Comparison of ENCODE assay signal across 9 mouse cellular contexts in the genomic region with DNA sequence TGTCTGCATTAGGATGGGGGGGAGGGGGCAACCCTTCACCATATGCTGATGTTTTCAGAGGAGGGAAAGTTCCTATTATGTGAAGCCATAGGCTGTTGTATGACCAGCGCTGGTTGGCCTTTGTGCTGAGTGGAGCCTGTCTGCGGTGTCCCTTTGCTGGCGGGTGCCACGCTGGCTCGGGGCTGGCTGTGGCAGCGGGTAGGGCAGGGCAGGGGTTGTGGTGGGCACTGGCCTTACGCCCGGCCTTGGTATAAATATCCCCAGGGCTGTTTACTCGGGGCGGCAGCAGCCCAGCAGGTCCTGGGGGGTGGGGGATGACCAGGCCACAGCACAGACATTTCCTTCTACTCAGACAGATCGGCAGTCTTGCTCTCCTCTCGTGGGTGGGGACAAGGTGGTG. TPM values are rescaled to one million over a fixed set of nuclear protein-coding genes. Genes with fewer than 3 reads are reported as not detected.
A peak's percentile ranks its signal among the peaks of the same experiment; 100 is the strongest.
DNase-seq lines count a peak whose midpoint lies in the region; ATAC-seq and TF ChIP-seq lines count a peak whose summit lies in the region.
"Had no signal": no experiment of that assay in that cellular context is flagged by ENCODE, and none has a peak within 500 bp of the region (broad histone marks: within the 10 kb centered on the region; RNA-seq: fewer than 3 reads in every experiment).

No protein-coding gene starts in this region.

- H3K27me3 ChIP-seq in ES-Bruce4 (ENCODE audit: control insufficient read depth, insufficient read depth, low read length, poor library complexity, severe bottlenecking), result no peaks in the 10 kb centered on the region
- no peaks in the 10 kb centered on the region for H3K27me3 ChIP-seq in heart, embryonic 12.5 days (replicated peaks)
- no peaks in the 10 kb centered on the region for H3K27me3 ChIP-seq in liver, embryonic 11.5 days (replicated peaks; ENCODE audit: control insufficient read depth, insufficient read depth, low read length)
- no peaks in the 10 kb centered on the region for H3K27me3 ChIP-seq in neural tube, embryonic 14.5 days (ENCODE audit: control insufficient read depth, insufficient read depth, low read length)
- no peaks in the 10 kb centered on the region for H3K27me3 ChIP-seq in thymus, adult 2 months (ENCODE audit: control insufficient read depth, insufficient read depth, low read length)

- H3K4me2 ChIP-seq in heart, embryonic 12.5 days, result peak overlapping the region; percentile 60
- H3K4me2 ChIP-seq in liver, embryonic 11.5 days, result peak overlapping the region; percentile 2; the same call in 1 of the 2 replicates
- no peak overlapping the region for H3K4me2 ChIP-seq in neural tube, embryonic 14.5 days (ENCODE audit: low read depth, low read length)

- no peak for ATAC-seq in heart, embryonic 12.5 days (ENCODE audit: insufficient number of reproducible peaks, low FRiP score)
- no peak for ATAC-seq in liver, embryonic 11.5 days (replicated peaks; ENCODE audit: low FRiP score)
- no peak for ATAC-seq in neural tube, embryonic 14.5 days (ENCODE audit: low read depth)

- no peaks in the 10 kb centered on the region for H3K4me1 ChIP-seq in ES-Bruce4 (ENCODE audit: control insufficient read depth, insufficient read depth, low read length)
- peaks cover 66% of the 10 kb centered on the region for H3K4me1 ChIP-seq in heart, embryonic 12.5 days (replicated peaks)
- H3K4me1 ChIP-seq in liver, embryonic 11.5 days (replicated peaks; ENCODE audit: control insufficient read depth, insufficient read depth, low read length), result peaks cover 53% of the 10 kb centered on the region
- H3K4me1 ChIP-seq in neural tube, embryonic 14.5 days (ENCODE audit: control insufficient read depth, insufficient read depth, low read length), result peaks cover 15% of the 10 kb centered on the region; the same call in 1 of the 2 replicates
- peaks cover 20% of the 10 kb centered on the region for H3K4me1 ChIP-seq in thymus, adult 2 months (replicated peaks; ENCODE audit: control insufficient read depth, insufficient read depth, low read length)

- no peak overlapping the region for H3K27ac ChIP-seq in ES-Bruce4 (ENCODE audit: insufficient read depth, low read length)
- peak overlapping the region; percentile 79 for H3K27ac ChIP-seq in heart, embryonic 12.5 days (ENCODE audit: poor library complexity, severe bottlenecking)
- H3K27ac ChIP-seq in liver, embryonic 11.5 days (ENCODE audit: low read depth, low read length), result no peak overlapping the region
- no peak overlapping the region for H3K27ac ChIP-seq in neural tube, embryonic 14.5 days (ENCODE audit: low read depth, low read length)
- H3K27ac ChIP-seq in thymus, adult 2 months (ENCODE audit: control insufficient read depth, insufficient read depth, low read length), result no peak overlapping the region

- intact Hi-C loops in heart, postnatal 25 days (cut with DNase I), result no loop called here

- H3K9me3 ChIP-seq in ES-Bruce4 (replicated peaks; ENCODE audit: control insufficient read depth, insufficient read depth, low read length, poor library complexity, severe bottlenecking), result no peaks in the 10 kb centered on the region
- H3K9me3 ChIP-seq in heart, embryonic 12.5 days (replicated peaks), result no peaks in the 10 kb centered on the region
- H3K9me3 ChIP-seq in liver, embryonic 11.5 days (ENCODE audit: control insufficient read depth, low read length), result no peaks in the 10 kb centered on the region
- H3K9me3 ChIP-seq in neural tube, embryonic 14.5 days (ENCODE audit: control insufficient read depth, low read length), result no peaks in the 10 kb centered on the region
- H3K9me3 ChIP-seq: G1E had no signal

- TF ChIP-seq POLR2A in ES-Bruce4 (IDR thresholded peaks at IDR 0.05; ENCODE audit: insufficient read depth, low read length), result no peak
- no peak for TF ChIP-seq POLR2A in thymus, adult 2 months (IDR thresholded peaks at IDR 0.05; ENCODE audit: control insufficient read depth, extremely low read depth, insufficient read depth, low read length, poor library complexity)

- no peak for TF ChIP-seq EP300 in ES-Bruce4 (IDR thresholded peaks at IDR 0.05; ENCODE audit: insufficient read depth, low read depth, low read length)

- H3K9ac ChIP-seq in ES-Bruce4 (ENCODE audit: low read depth, poor library complexity, severe bottlenecking), result peak overlapping the region; percentile 40
- H3K9ac ChIP-seq in heart, embryonic 12.5 days, result peak overlapping the region; percentile 66
- H3K9ac ChIP-seq in liver, embryonic 11.5 days (ENCODE audit: low read depth, low read length), result no peak overlapping the region
- peak overlapping the region; percentile 25; the same call in 1 of the 2 replicates for H3K9ac ChIP-seq in neural tube, embryonic 14.5 days (replicated peaks; ENCODE audit: low read depth, low read length)

- TF ChIP-seq CTCF in ES-Bruce4 (IDR thresholded peaks at IDR 0.05; ENCODE audit: low read depth, low read length), result no peak
- TF ChIP-seq CTCF in thymus, adult 2 months (IDR thresholded peaks at IDR 0.05; ENCODE audit: borderline replicate concordance, control insufficient read depth, extremely low read depth, insufficient read depth, low read length, poor library complexity), result no peak

- DNase-seq in heart, adult 11 months, result peak; percentile 98
- DNase-seq in heart, postnatal 25 days (ENCODE audit: low spot score), result no peak
- no peak for DNase-seq in liver, embryonic 11.5 days (ENCODE audit: low spot score)
- DNase-seq in thymus, adult 2 months, result no peak
- no peak for DNase-seq in right cerebral cortex, postnatal 4 days

- peak overlapping the region; percentile 13; the same call in 1 of the 2 replicates for H3K4me3 ChIP-seq in ES-Bruce4 (ENCODE audit: low read depth, low read length)
- peak overlapping the region; percentile 21; the same call in 1 of the 2 replicates for H3K4me3 ChIP-seq in heart, embryonic 12.5 days
- no peak overlapping the region for H3K4me3 ChIP-seq in liver, embryonic 11.5 days (ENCODE audit: low read depth, low read length)
- H3K4me3 ChIP-seq in neural tube, embryonic 14.5 days (ENCODE audit: low read depth, low read length), result no peak overlapping the region
- no peak overlapping the region for H3K4me3 ChIP-seq in thymus, adult 2 months (ENCODE audit: control insufficient read depth, insufficient read depth, low read length)

- 17% methylated on average over 12 of the region's 12 CpGs for WGBS in heart, embryonic 12.5 days
- 38% methylated on average over 12 of the region's 12 CpGs for WGBS in liver, embryonic 11.5 days
- 17% methylated on average over 12 of the region's 12 CpGs for WGBS in neural tube, embryonic 14.5 days
- 55% methylated on average over 12 of the region's 12 CpGs for WGBS in thymus, adult 2 months

- H3K36me3 ChIP-seq in ES-Bruce4 (ENCODE audit: control insufficient read depth, insufficient read depth, low read length, poor library complexity, severe bottlenecking), result peaks cover 6% of the 10 kb centered on the region
- peaks cover 28% of the 10 kb centered on the region for H3K36me3 ChIP-seq in heart, embryonic 12.5 days
- H3K36me3 ChIP-seq in liver, embryonic 11.5 days (ENCODE audit: control insufficient read depth, insufficient read depth, low read length), result peaks cover 24% of the 10 kb centered on the region
- H3K36me3 ChIP-seq in neural tube, embryonic 14.5 days (ENCODE audit: control insufficient read depth, insufficient read depth, low read length), result peaks cover 20% of the 10 kb centered on the region; the same call in 1 of the 2 replicates
- peaks cover 30% of the 10 kb centered on the region for H3K36me3 ChIP-seq in thymus, adult 2 months (ENCODE audit: control insufficient read depth, insufficient read depth, low read length)

RNA-seq across cellular contexts. Expression of a gene that starts 8.9 kb away (rescaled TPM):
- 10 to 100 TPM; 50.3 to 52.7 TPM for total RNA-seq in heart, postnatal 25 days (2021)
- 43.4 and 46.9 TPM in 2 replicates for polyA plus RNA-seq in ES-Bruce4 (2011; ENCODE audit: insufficient read depth, insufficient read length, low read depth, missing spikeins)
- 24.6 and 25.9 TPM in 2 replicates for polyA plus RNA-seq in heart, embryonic 12.5 days (2016; fragmentation: Nextera tagmentation; extraction: Ambion mirVana)
- 33.2 and 33.9 TPM in 2 replicates for polyA plus RNA-seq in liver, embryonic 11.5 days (2014; fragmentation: Nextera tagmentation; extraction: Ambion mirVana)
- 39.5 and 42.4 TPM in 2 replicates for polyA plus RNA-seq in neural tube, embryonic 14.5 days (2014; fragmentation: Nextera tagmentation; extraction: Ambion mirVana)
- 184 and 185 TPM in 2 replicates for polyA plus RNA-seq in thymus, adult 2 months (2012; rRNA removed)

RNA-seq across cellular contexts. Expression of a gene that starts 23.2 kb away (rescaled TPM):
- total RNA-seq in heart, postnatal 25 days (2021), result 10 to 100 TPM; 23.8 to 24.5 TPM
- 22.9 and 25.6 TPM in 2 replicates for polyA plus RNA-seq in ES-Bruce4 (2011; ENCODE audit: insufficient read depth, insufficient read length, low read depth, missing spikeins)
- polyA plus RNA-seq in heart, embryonic 12.5 days (2016; fragmentation: Nextera tagmentation; extraction: Ambion mirVana), result 5.1 and 5.6 TPM in 2 replicates
- 14.4 and 16.4 TPM in 2 replicates for polyA plus RNA-seq in liver, embryonic 11.5 days (2014; fragmentation: Nextera tagmentation; extraction: Ambion mirVana)
- 0.42 and 1.1 TPM in 2 replicates for polyA plus RNA-seq in neural tube, embryonic 14.5 days (2014; fragmentation: Nextera tagmentation; extraction: Ambion mirVana)
- polyA plus RNA-seq in thymus, adult 2 months (2012; rRNA removed), result 125 and 157 TPM in 2 replicates

RNA-seq across cellular contexts. Expression of a gene that starts 29.4 kb away (rescaled TPM):
- total RNA-seq in heart, postnatal 25 days (2021), result 10 to 100 TPM in 1 of 2 experiments, 1 to 10 TPM in 1; 8.3 to 10.9 TPM
- polyA plus RNA-seq in ES-Bruce4 (2011; ENCODE audit: insufficient read depth, insufficient read length, low read depth, missing spikeins), result 7.9 and 15.2 TPM in 2 replicates
- 22.8 and 25.9 TPM in 2 replicates for polyA plus RNA-seq in heart, embryonic 12.5 days (2016; fragmentation: Nextera tagmentation; extraction: Ambion mirVana)
- polyA plus RNA-seq in liver, embryonic 11.5 days (2014; fragmentation: Nextera tagmentation; extraction: Ambion mirVana), result 38.2 and 40.9 TPM in 2 replicates
- polyA plus RNA-seq in neural tube, embryonic 14.5 days (2014; fragmentation: Nextera tagmentation; extraction: Ambion mirVana), result 37.1 and 38.3 TPM in 2 replicates
- polyA plus RNA-seq in thymus, adult 2 months (2012; rRNA removed), result 153 and 164 TPM in 2 replicates

RNA-seq across cellular contexts. Expression of a gene that starts 35.0 kb away (rescaled TPM):
- total RNA-seq in heart, postnatal 25 days (2021), result not detected
- 3.3 and 3.7 TPM in 2 replicates for polyA plus RNA-seq in ES-Bruce4 (2011; ENCODE audit: insufficient read depth, insufficient read length, low read depth, missing spikeins)
- polyA plus RNA-seq in heart, embryonic 12.5 days (2016; fragmentation: Nextera tagmentation; extraction: Ambion mirVana), result 0.86 and 1.1 TPM in 2 replicates
- 2.5 and 3.3 TPM in 2 replicates for polyA plus RNA-seq in liver, embryonic 11.5 days (2014; fragmentation: Nextera tagmentation; extraction: Ambion mirVana)
- 39.7 and 66.3 TPM in 2 replicates for polyA plus RNA-seq in neural tube, embryonic 14.5 days (2014; fragmentation: Nextera tagmentation; extraction: Ambion mirVana)
- polyA plus RNA-seq in thymus, adult 2 months (2012; rRNA removed), result 1.4 and 2.9 TPM in 2 replicates

RNA-seq across cellular contexts. Expression of a gene that starts 44.6 kb away (rescaled TPM):
- 10 to 100 TPM; 77.8 TPM for total RNA-seq in heart, postnatal 25 days (2021)
- 155 and 156 TPM in 2 replicates for polyA plus RNA-seq in ES-Bruce4 (2011; ENCODE audit: insufficient read depth, insufficient read length, low read depth, missing spikeins)
- polyA plus RNA-seq in heart, embryonic 12.5 days (2016; fragmentation: Nextera tagmentation; extraction: Ambion mirVana), result 57.0 and 60.9 TPM in 2 replicates
- 67.2 and 68.6 TPM in 2 replicates for polyA plus RNA-seq in liver, embryonic 11.5 days (2014; fragmentation: Nextera tagmentation; extraction: Ambion mirVana)
- 52.9 and 53.0 TPM in 2 replicates for polyA plus RNA-seq in neural tube, embryonic 14.5 days (2014; fragmentation: Nextera tagmentation; extraction: Ambion mirVana)
- polyA plus RNA-seq in thymus, adult 2 months (2012; rRNA removed), result 102 and 134 TPM in 2 replicates

Comparison
In these comparisons a context has a peak if more than half of its experiments do, and no peak if none do; other contexts are left out.
1. H3K4me3 ChIP-seq: peak in ES-Bruce4 (single experiment) and heart, embryonic 12.5 days (single experiment); none in liver, embryonic 11.5 days (single experiment), neural tube, embryonic 14.5 days (single experiment) and thymus, adult 2 months (single experiment).